Mouse (Mus musculus): Measurements from ENCODE around the gene Metap1. TPM values are rescaled to one million over a fixed set of nuclear protein-coding genes. Genes with fewer than 3 reads are reported as not detected.
A peak's percentile ranks its signal among the peaks of the same experiment; 100 is the strongest.

Metap1 gene
- polyA plus RNA-seq, 1 experiment from 2014 or later = 60.9 TPM

DNA sequence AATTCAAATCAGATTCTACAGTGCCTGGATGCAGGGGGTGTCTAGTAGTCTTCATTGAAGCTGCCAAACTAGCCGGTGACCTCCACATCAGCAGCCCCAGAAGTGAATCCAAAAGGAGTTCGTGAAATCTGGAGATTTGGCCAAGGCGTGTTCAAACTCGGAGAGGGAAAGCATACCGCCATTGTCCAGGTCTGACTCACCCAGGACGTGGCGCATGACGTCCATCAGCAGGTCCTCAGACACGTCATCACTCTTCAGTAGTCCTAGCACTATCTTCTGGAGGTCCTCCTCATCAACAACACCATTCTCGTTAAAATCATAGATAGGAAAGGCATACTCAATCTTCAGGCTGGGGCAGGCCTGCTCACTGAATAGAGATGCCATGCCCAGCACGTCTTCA, 14.4 kb upstream of the Metap1 start:
- 66% methylated on average over 11 of the region's 11 CpGs for WGBS
- H3K4me2 ChIP-seq = no peak overlapping the region

DNA sequence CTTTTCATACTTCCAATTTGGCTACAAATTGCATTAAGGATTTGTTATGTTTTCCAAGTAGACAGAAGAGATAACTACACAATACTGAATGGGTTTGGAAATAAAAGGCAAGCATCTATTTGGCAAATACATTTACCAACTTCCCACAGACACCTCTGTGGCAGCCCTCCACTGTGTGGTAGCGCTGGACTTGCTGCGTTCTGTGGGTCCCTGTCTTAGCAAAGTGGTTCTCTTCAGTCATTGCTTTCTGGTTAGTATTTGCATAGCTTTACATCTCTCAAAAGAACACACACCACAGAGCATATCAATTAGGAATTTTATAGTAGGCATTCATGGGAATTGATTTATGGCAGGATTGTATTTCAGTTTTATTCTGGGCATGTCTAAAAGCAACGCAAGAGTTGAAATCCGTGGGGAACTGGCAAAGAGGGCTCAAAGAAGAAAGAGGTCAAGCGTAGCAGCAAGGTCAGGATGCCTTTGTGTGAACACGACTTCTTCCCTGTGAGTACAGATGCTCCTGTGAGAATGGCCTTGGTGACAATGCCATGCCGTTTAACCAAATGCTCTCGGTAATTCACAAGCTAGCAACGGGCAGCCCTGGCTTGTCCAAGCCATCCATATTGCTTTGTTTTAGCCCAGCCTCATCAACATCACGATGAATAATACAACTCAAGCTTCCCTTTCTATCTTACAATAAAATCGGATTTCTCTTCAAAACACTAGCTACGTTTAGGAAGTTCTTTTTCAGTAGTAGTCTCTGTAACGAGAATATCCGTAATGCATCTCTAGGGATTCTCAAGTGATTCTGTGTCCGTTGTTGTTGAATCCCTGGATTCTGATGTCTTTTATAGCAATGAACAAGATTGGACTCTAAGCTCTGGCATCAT, 10.8 kb upstream of the Metap1 start:
- Histone ChIP-seq H3K9ac (no peak overlapping the region), H3K4me2 (no peak overlapping the region), H3K27me3 (ENCODE audit: insufficient read depth, low read length) (no peaks in the 10 kb centered on the region), H3K4me3 (ENCODE audit: low read depth, low read length) (no peak overlapping the region), H3K36me3 (ENCODE audit: insufficient read depth) (no peaks in the 10 kb centered on the region), H3K27ac (ENCODE audit: low read depth) (no peak overlapping the region), H3K4me1 (ENCODE audit: insufficient read depth) (no peaks in the 10 kb centered on the region; the same call in 1 of the 2 replicates), H3K9me3 (ENCODE audit: low read depth, low read length) (no peaks in the 10 kb centered on the region)
- TF ChIP-seq CTCF (IDR thresholded peaks at IDR 0.05; ENCODE audit: low read depth) = no peak
- no peak for DNase-seq
- 73% methylated on average over 15 of the region's 15 CpGs for WGBS
- no peak for ATAC-seq (ENCODE audit: insufficient read depth)

More for the DNA sequence above, 14.4 kb upstream of the Metap1 start:
- Histone ChIP-seq H3K36me3 (ENCODE audit: insufficient read depth) (no peaks in the 10 kb centered on the region), H3K4me3 (ENCODE audit: low read depth, low read length) (no peak overlapping the region), H3K27me3 (ENCODE audit: insufficient read depth, low read length) (no peaks in the 10 kb centered on the region), H3K9ac (no peak overlapping the region), H3K27ac (ENCODE audit: low read depth) (no peak overlapping the region), H3K9me3 (ENCODE audit: low read depth, low read length) (no peaks in the 10 kb centered on the region), H3K4me1 (ENCODE audit: insufficient read depth) (no peaks in the 10 kb centered on the region)
- DNase-seq (no peak), ATAC-seq (ENCODE audit: insufficient read depth) (no peak)
- no peak for TF ChIP-seq CTCF (IDR thresholded peaks at IDR 0.05; ENCODE audit: low read depth)

DNA sequence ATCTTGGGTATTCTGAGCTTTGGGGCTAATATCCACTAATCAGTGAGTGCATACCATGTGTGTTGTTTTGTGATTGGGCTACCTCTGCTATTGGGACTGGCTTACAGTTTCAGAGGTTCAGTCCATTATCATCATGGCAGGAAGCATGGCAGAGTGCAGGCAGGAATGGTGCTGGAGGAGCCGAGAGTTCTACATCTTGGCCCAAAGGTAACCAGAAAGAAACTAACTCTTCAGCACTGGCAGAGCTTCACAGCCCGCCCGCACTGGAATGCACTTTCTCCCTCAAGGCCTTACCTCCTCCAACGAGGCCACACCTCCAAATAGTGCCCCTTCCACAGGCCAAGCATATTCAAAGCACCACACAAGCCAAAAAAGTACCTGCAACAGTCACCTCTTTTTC, 9.4 kb upstream of the Metap1 start:
- no peak for TF ChIP-seq CTCF (IDR thresholded peaks at IDR 0.05; ENCODE audit: low read depth)
- H3K27me3 ChIP-seq (ENCODE audit: insufficient read depth, low read length) = no peaks in the 10 kb centered on the region
- no peak overlapping the region for H3K9ac ChIP-seq
- H3K4me1 ChIP-seq (ENCODE audit: insufficient read depth) = no peaks in the 10 kb centered on the region; the same call in 1 of the 2 replicates
- no peak overlapping the region for H3K4me2 ChIP-seq
- H3K36me3 ChIP-seq (ENCODE audit: insufficient read depth) = no peaks in the 10 kb centered on the region
- ATAC-seq (ENCODE audit: insufficient read depth) (no peak), DNase-seq (no peak)
- H3K4me3 ChIP-seq (ENCODE audit: low read depth, low read length) = no peak overlapping the region
- no peaks in the 10 kb centered on the region for H3K9me3 ChIP-seq (ENCODE audit: low read depth, low read length)
- H3K27ac ChIP-seq (ENCODE audit: low read depth) = no peak overlapping the region
- WGBS = 47% methylated on average over 4 of the region's 4 CpGs

DNA sequence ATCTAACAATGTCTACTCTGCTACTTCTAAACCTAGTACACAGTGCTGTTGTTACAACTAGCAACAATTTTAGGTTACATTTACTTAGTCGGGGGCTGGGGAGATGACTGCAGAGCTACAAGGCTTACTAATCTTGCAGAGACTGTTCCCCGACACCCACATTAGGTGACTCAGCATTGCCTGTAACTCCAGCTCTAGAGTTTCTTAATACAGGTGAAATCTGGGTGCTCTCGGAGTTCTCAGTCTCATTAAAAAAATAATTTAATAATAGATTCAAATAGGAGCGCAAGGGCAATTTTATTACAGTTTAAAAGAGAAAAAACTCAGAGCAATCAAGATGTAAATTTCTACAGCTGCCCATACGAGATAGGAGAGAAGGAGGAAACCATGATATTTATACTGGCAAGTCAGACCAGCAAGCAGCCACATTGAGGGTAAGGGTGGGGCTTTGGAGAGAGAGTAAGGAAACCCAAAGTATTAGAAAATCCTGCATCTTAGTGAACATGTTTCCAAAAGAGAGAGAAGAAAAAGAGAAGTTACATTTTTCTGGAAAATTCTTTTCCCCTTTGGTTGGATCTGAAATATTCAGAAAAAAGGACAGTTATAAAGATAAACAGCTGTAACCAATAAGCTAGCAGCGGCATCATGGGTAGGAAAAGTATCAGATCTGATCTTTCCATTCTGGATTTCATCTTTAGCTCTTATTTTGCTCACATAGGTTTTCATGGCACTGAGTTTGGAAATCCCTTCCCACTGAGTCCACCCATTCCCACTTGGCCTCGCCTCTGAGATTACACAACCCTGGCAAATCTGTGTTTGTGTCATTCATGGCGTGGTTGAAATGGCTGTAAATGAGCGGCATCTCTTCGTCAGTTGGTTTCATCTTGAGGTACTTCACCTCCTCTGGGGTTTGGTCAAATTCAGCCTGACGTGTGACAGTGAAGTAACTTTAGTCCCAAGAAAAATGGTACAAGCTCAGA, 6.1 kb upstream of the Metap1 start:
- H3K4me3 ChIP-seq (ENCODE audit: low read depth, low read length) = no peak overlapping the region
- H3K4me2 ChIP-seq = no peak overlapping the region
- H3K4me1 ChIP-seq (ENCODE audit: insufficient read depth) = no peaks in the 10 kb centered on the region; the same call in 1 of the 2 replicates
- 79% methylated on average over 11 of the region's 11 CpGs for WGBS
- no peak for ATAC-seq (ENCODE audit: insufficient read depth)
- no peaks in the 10 kb centered on the region for H3K27me3 ChIP-seq (ENCODE audit: insufficient read depth, low read length)
- H3K36me3 ChIP-seq (ENCODE audit: insufficient read depth) = no peaks in the 10 kb centered on the region
- DNase-seq = no peak
- no peak for TF ChIP-seq CTCF (IDR thresholded peaks at IDR 0.05; ENCODE audit: low read depth)
- no peak overlapping the region for H3K27ac ChIP-seq (ENCODE audit: low read depth)
- H3K9ac ChIP-seq = no peak overlapping the region
- H3K9me3 ChIP-seq (ENCODE audit: low read depth, low read length) = no peaks in the 10 kb centered on the region

DNA sequence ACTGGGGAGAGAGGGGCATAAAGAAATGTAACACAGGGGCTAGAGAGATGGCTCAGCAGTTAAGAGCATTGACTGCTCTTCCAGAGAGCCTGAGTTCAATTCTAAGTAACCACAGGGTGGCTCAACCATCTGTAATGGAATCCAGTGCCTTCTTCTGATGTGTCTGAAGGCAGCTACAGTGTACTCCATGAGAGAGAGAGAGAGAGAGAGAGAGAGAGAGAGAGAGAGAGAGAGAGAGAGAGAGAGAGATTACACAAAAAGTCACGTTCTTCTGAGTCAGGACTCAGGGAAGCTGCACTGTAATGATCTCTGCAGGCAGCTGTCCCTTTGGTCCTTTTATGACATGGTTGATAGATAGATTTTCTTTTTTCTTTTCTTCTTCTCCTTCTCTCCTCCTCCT, 5.2 kb upstream of the Metap1 start:
- H3K4me2 ChIP-seq = no peak overlapping the region
- H3K27ac ChIP-seq (ENCODE audit: low read depth) = no peak overlapping the region
- ATAC-seq (ENCODE audit: insufficient read depth) (no peak), DNase-seq (no peak)
- H3K36me3 ChIP-seq (ENCODE audit: insufficient read depth) = no peaks in the 10 kb centered on the region
- no peak overlapping the region for H3K9ac ChIP-seq
- H3K4me1 ChIP-seq (ENCODE audit: insufficient read depth) = no peaks in the 10 kb centered on the region; the same call in 1 of the 2 replicates
- no peak for TF ChIP-seq CTCF (IDR thresholded peaks at IDR 0.05; ENCODE audit: low read depth)
- H3K27me3 ChIP-seq (ENCODE audit: insufficient read depth, low read length) = no peaks in the 10 kb centered on the region
- H3K4me3 ChIP-seq (ENCODE audit: low read depth, low read length) = no peak overlapping the region
- no peaks in the 10 kb centered on the region for H3K9me3 ChIP-seq (ENCODE audit: low read depth, low read length)
- WGBS = 18% methylated on average over 1 of the region's 1 CpGs

DNA sequence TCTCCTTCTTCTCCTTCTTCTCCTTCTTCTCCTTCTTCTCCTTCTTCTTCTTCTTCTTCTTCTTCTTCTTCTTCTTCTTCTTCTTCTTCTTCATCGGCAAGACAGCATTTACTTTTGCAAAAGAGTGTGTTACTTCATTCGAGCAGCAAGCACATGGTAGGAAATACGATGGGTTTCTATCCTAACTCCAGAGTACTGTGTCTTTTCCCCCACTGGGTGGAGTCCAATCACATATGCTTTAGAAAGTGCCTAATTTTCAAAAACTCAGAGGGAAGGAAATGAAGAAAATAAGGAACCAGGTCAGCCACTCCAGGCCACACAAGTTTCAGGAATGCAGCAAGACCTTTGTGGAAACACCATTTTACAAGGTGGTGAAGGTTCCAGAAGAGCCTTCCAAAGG, 4.4 kb upstream of the Metap1 start:
- no peak for ATAC-seq (ENCODE audit: insufficient read depth)
- H3K4me1 ChIP-seq (ENCODE audit: insufficient read depth) = no peaks in the 10 kb centered on the region; the same call in 1 of the 2 replicates
- no peaks in the 10 kb centered on the region for H3K9me3 ChIP-seq (ENCODE audit: low read depth, low read length)
- H3K27me3 ChIP-seq (ENCODE audit: insufficient read depth, low read length) = no peaks in the 10 kb centered on the region
- H3K9ac ChIP-seq = no peak overlapping the region
- no peak for TF ChIP-seq CTCF (IDR thresholded peaks at IDR 0.05; ENCODE audit: low read depth)
- WGBS = 77% methylated on average over 3 of the region's 3 CpGs
- no peak overlapping the region for H3K4me2 ChIP-seq
- H3K36me3 ChIP-seq (ENCODE audit: insufficient read depth) = no peaks in the 10 kb centered on the region
- DNase-seq = peak; percentile 21
- H3K27ac ChIP-seq (ENCODE audit: low read depth) = no peak overlapping the region
- H3K4me3 ChIP-seq (ENCODE audit: low read depth, low read length) = no peak overlapping the region

DNA sequence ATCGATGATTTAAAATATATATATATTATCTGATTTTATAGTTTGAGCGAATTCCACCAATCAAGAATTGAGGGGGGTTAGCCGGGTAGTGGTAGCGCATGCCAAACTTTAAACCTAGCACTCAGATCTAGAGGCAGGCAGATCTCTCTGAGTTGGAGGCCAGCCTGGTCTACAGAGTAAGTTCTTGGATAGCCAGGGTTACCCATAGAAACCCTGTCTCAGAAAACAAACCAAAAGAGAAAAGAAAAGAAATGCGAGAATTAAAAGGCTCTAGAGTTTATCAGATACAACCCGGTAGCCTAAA, 671 bp upstream of the Metap1 start:
- H3K27me3 ChIP-seq (ENCODE audit: insufficient read depth, low read length) = no peaks in the 10 kb centered on the region
- TF ChIP-seq CTCF (IDR thresholded peaks at IDR 0.05; ENCODE audit: low read depth) = no peak
- ATAC-seq (ENCODE audit: insufficient read depth) (peak; percentile 22; the same call in 1 of the 2 replicates), DNase-seq (peak; percentile 17)
- H3K9ac ChIP-seq = peak overlapping the region; percentile 60
- H3K9me3 ChIP-seq (ENCODE audit: low read depth, low read length) = no peaks in the 10 kb centered on the region; the same call in 1 of the 2 replicates
- H3K4me1 ChIP-seq (ENCODE audit: insufficient read depth) = no peaks in the 10 kb centered on the region
- peaks cover 11% of the 10 kb centered on the region; the same call in 1 of the 2 replicates for H3K36me3 ChIP-seq (ENCODE audit: insufficient read depth)
- no peak overlapping the region for H3K27ac ChIP-seq (ENCODE audit: low read depth)
- WGBS = 21% methylated on average over 6 of the region's 6 CpGs
- H3K4me3 ChIP-seq (ENCODE audit: low read depth, low read length) = peak overlapping the region; percentile 87
- peak overlapping the region; percentile 73 for H3K4me2 ChIP-seq

All from lung, embryonic 14.5 days (tissue).